Mouse (Mus musculus) central nervous system, embryonic 14 days (tissue): ENCODE results near the gene Whrn. TPM values are rescaled to one million over a fixed set of nuclear protein-coding genes. Genes with fewer than 3 reads are reported as not detected.

Source experiments
- polyA plus RNA-seq: library from polyadenylated mRNA; depleted of rRNA; stranded (reverse); fragments of >200 nt; gene quantifications from 2 replicates; pipeline ENCODE4 v1.2.3, GENCODE M21; 2012; rRNA removed

Gene Whrn
- polyA plus RNA-seq: 28.2 and 28.8 TPM in 2 replicates

DNA sequence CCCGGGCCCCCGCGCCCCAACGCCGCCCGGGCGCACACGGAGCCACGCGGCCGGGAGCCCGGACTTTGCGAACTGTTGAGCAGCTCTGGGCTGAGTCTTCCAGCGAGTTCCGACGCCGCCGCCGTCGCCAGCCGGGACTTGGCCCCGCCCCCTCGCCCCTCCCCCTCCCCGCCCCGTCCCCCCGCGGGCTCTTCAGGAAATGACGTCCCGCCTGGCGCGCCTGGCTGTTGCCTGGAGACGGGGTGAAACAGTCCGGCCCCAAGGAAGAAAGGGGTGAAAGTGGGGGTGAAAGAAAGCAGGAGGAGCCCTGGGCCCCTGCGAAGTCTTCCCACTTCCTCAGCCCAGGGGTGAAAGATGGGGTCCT lies at the start of gene Whrn:
Gene Whrn, minus strand, starts transcription at position 77 of the 364 bp plus-strand sequence.

DNA sequence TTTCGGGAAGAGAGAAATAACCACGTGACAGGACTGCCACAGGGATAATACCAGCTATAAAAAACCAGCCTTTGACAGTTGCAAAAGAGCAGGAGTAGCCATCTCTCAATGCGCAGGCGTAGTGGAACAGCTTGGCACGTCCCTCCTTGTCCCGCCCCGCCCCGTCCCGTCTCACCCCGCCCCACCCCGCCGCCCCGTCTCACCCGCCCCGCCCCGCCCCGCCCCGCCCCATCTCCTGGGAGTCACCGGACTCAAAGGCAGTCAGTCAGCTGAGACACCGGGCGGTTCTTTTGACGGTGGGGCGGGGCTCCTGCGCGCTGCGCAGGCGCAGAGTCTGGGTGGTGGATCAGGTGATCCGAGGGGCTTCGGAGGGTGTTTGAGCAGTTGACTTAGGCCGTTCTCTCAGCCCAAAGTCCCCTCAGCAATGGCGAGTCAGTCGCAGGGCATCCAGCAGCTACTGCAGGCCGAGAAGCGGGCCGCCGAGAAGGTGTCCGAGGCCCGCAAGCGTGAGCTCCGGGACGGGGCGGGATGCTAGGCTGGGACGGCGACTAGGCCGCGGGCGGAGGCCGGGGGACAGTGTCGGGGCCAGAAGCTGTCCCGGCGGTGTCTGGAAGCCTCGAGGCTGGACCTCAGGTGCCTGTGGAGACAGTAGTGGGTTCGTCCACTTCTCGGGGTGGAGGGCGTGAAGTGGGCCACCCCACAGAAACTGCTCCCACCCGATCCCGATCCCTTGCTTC lies 48.9 kb upstream of the Whrn start, which contains the start of gene Atp6v1g1:
Gene Atp6v1g1, plus strand, starts transcription at position 279 of the 737 bp plus-strand sequence.

DNA sequence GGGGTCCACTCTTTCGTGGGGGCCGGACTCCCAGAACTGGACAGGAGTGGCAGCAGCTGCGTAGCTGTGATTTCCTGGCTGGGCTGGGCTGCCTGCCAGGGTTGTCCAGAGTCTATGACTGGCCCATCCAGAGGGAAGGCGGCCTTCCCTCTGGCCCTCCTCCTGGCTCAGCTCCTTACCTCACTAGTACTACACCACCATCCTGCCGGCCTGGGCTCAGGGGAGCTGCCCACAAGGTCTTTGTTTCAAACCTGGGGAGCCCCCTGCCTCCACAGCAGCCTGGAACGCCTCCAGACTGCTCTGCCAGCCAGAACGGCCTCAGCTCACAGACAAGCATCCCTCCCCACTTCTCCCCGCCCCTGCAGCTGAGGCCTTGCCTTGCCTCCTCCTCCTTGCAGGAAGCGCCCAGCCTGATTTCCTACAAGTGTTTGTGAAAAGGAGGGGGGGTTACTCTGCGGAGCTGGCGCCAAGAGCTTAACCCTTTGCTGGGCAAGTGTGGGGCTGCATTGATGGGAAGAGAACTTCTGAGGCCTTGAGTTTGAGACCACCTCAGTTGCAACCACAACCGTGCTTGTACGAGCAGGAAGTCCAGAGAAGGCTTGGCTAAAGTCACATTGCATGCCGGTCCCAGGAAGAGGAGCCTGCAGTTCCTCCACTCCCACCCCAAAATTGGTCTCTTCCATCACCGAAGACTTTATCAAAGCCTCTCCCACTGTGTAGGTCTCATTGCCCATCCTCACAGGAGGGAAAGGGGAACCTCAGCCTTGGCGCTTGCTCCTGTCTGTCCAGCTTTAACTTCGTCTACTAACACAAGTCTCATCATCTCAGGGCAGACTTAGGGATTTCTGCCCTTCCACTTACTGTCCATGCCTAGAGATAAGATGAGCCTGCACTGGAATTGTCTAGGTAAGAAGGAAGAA lies 92.5 kb downstream of the Whrn start, which contains the start of gene Akna:
Gene Akna, minus strand, starts transcription at position 315 of the 920 bp plus-strand sequence.

Other genes starting within 250 kb of the Whrn start
- gene Orm1, start 151.4 kb downstream of the Whrn start, polyA plus RNA-seq: not detected in 2 replicates
- gene Orm3, start 139.8 kb downstream of the Whrn start, polyA plus RNA-seq: not detected in 2 replicates
- gene Orm2, start 133.5 kb downstream of the Whrn start, polyA plus RNA-seq: not detected in 2 replicates
- 7.5 and 8.7 TPM in 2 replicates for gene Akna, start 92.6 kb downstream of the Whrn start, polyA plus RNA-seq
- gene Atp6v1g1, start 48.8 kb upstream of the Whrn start, polyA plus RNA-seq: 202 and 240 TPM in 2 replicates
- 3.9 and 4.0 TPM in 2 replicates for gene Tmem268, start 62.8 kb upstream of the Whrn start, polyA plus RNA-seq
- gene Gm11213, start 109.3 kb upstream of the Whrn start, polyA plus RNA-seq: not detected in 2 replicates
- gene Tex48, start 126.4 kb upstream of the Whrn start, polyA plus RNA-seq: not detected in 2 replicates
- gene Gm11214, start 167.4 kb upstream of the Whrn start, polyA plus RNA-seq: not detected in 2 replicates
- 0.03 TPM in 1 of 2 replicates, not detected in the other for gene Tnfsf15, start 249.1 kb upstream of the Whrn start, polyA plus RNA-seq